Mouse (Mus musculus): ENCODE measurements around the gene Alkbh5. TPM values are rescaled to one million over a fixed set of nuclear protein-coding genes. Genes with fewer than 3 reads are reported as not detected.
A peak's percentile ranks its signal among the peaks of the same experiment; 100 is the strongest.

The Alkbh5 gene
- 34.7 and 34.9 TPM in 2 replicates for polyA plus RNA-seq (2014; fragmentation: Nextera tagmentation; extraction: Ambion mirVana)

- H3K4me3 ChIP-seq (ENCODE audit: low read depth, low read length) = peak within 1 kb of the TSS; percentile 97
- H3K9ac ChIP-seq (ENCODE audit: low read length) = peak within 1 kb of the TSS; percentile 70
- peak within 1 kb of the TSS; percentile 71 for H3K4me2 ChIP-seq (ENCODE audit: low read depth, severe bottlenecking)
- DNase-seq (ENCODE audit: low spot score) (peak; percentile 29), ATAC-seq (ENCODE audit: insufficient number of reproducible peaks, low FRiP score, low TSS enrichment, low read depth) (no peak)
- peak within 1 kb of the TSS; percentile 96 for H3K27ac ChIP-seq (replicated peaks; ENCODE audit: low read depth, low read length)
- no peaks in the 10 kb centered on the region for H3K9me3 ChIP-seq (ENCODE audit: control insufficient read depth, low read length)
- H3K27me3 ChIP-seq (ENCODE audit: control insufficient read depth, insufficient read depth, low read length) = no peaks in the 10 kb centered on the region
- H3K36me3 ChIP-seq (ENCODE audit: control insufficient read depth, insufficient read depth, low read length) = 0 out of 2 replicates have a peak, but pooled peaks cover 2% of the 10 kb centered on the region
- WGBS = 25% methylated on average over 9 of the region's 9 CpGs
- peaks cover 16% of the 10 kb centered on the region for H3K4me1 ChIP-seq (ENCODE audit: control insufficient read depth, insufficient read depth, low read length)
Observed at GRCm38 (mm10) chr11:60536180-60536858, at the start of gene Alkbh5. Alkbh5 (plus strand) TSS chr11:60536381.

GRCm38 (mm10) chr11:60492726-60493125 lies 43.5 kb upstream of the Alkbh5 start:
- DNase-seq (ENCODE audit: low spot score) (no peak), ATAC-seq (ENCODE audit: insufficient number of reproducible peaks, low FRiP score, low TSS enrichment, low read depth) (no peak)
- no peaks in the 10 kb centered on the region for H3K9me3 ChIP-seq (ENCODE audit: control insufficient read depth, low read length)
- H3K36me3 ChIP-seq (ENCODE audit: control insufficient read depth, insufficient read depth, low read length) = no peaks in the 10 kb centered on the region
- H3K4me2 ChIP-seq (ENCODE audit: low read depth, severe bottlenecking) = no peak overlapping the region
- no peak overlapping the region for H3K9ac ChIP-seq (ENCODE audit: low read length)
- H3K27ac ChIP-seq (replicated peaks; ENCODE audit: low read depth, low read length) = no peak overlapping the region
- no peaks in the 10 kb centered on the region for H3K27me3 ChIP-seq (ENCODE audit: control insufficient read depth, insufficient read depth, low read length)
- 86% methylated on average over 5 of the region's 5 CpGs for WGBS
- H3K4me1 ChIP-seq (ENCODE audit: control insufficient read depth, insufficient read depth, low read length) = no peaks in the 10 kb centered on the region
- H3K4me3 ChIP-seq (ENCODE audit: low read depth, low read length) = no peak overlapping the region

DNA sequence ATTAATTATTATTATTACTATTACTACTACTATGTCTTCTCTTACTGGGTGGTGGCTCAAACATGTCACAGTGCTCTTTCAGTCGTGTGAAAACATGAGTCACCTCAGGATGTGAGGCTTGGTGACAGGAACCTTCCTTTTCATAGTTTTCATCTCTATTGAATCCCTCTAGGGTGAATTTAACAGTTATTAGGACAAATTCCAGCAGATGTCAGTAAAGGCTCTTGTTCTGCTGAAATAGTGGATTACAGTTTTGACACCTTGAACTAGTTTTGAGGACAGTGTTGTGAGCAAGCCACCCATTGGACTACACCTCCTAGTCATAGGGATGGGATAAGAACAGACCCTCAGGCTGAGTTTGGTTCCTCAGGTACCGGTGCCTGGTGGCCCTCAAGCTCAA lies 40.5 kb upstream of the Alkbh5 start:
- Histone ChIP-seq H3K9me3 (ENCODE audit: control insufficient read depth, low read length) (no peaks in the 10 kb centered on the region), H3K4me3 (ENCODE audit: low read depth, low read length) (no peak overlapping the region), H3K4me1 (ENCODE audit: control insufficient read depth, insufficient read depth, low read length) (no peaks in the 10 kb centered on the region), H3K27me3 (ENCODE audit: control insufficient read depth, insufficient read depth, low read length) (no peaks in the 10 kb centered on the region), H3K36me3 (ENCODE audit: control insufficient read depth, insufficient read depth, low read length) (no peaks in the 10 kb centered on the region), H3K9ac (ENCODE audit: low read length) (no peak overlapping the region), H3K27ac (replicated peaks; ENCODE audit: low read depth, low read length) (no peak overlapping the region), H3K4me2 (ENCODE audit: low read depth, severe bottlenecking) (no peak overlapping the region)
- ATAC-seq (ENCODE audit: insufficient number of reproducible peaks, low FRiP score, low TSS enrichment, low read depth) = no peak
- no peak for DNase-seq (ENCODE audit: low spot score)
- 69% methylated on average over 2 of the region's 2 CpGs for WGBS

DNA sequence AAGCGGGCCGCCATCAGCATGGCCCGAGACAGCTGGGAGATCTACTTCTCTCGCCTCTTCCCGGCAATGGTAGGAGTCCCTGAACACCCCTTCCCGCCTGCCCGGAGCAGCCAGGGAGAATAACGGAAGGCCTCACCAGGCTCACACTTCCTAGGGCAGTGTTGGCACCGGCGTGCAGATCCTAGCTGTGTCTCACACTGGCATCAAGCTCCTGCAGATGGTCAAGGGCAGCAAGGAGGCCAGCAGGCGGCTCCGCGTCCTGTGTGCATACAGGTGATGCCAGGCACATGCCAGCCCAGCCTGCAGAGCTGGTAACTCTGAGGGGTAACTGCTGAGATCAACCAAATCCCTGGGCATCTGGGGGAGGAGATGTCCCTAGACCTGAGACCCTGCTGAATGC lies 28.9 kb upstream of the Alkbh5 start:
- H3K4me1 ChIP-seq (ENCODE audit: control insufficient read depth, insufficient read depth, low read length) = no peaks in the 10 kb centered on the region
- H3K27me3 ChIP-seq (ENCODE audit: control insufficient read depth, insufficient read depth, low read length) = peaks cover 12% of the 10 kb centered on the region
- ATAC-seq (ENCODE audit: insufficient number of reproducible peaks, low FRiP score, low TSS enrichment, low read depth) (no peak), DNase-seq (ENCODE audit: low spot score) (no peak)
- no peak overlapping the region for H3K4me2 ChIP-seq (ENCODE audit: low read depth, severe bottlenecking)
- WGBS = 83% methylated on average over 13 of the region's 13 CpGs
- no peak overlapping the region for H3K4me3 ChIP-seq (ENCODE audit: low read depth, low read length)
- H3K9ac ChIP-seq (ENCODE audit: low read length) = no peak overlapping the region
- no peak overlapping the region for H3K27ac ChIP-seq (replicated peaks; ENCODE audit: low read depth, low read length)
- H3K9me3 ChIP-seq (ENCODE audit: control insufficient read depth, low read length) = no peaks in the 10 kb centered on the region
- H3K36me3 ChIP-seq (ENCODE audit: control insufficient read depth, insufficient read depth, low read length) = no peaks in the 10 kb centered on the region

GRCm38 (mm10) chr11:60508950-60509349 lies 27.2 kb upstream of the Alkbh5 start:
- H3K27me3 ChIP-seq (ENCODE audit: control insufficient read depth, insufficient read depth, low read length) = peaks cover 12% of the 10 kb centered on the region
- H3K27ac ChIP-seq (replicated peaks; ENCODE audit: low read depth, low read length) = no peak overlapping the region
- H3K36me3 ChIP-seq (ENCODE audit: control insufficient read depth, insufficient read depth, low read length) = no peaks in the 10 kb centered on the region
- peak overlapping the region; percentile 41 for H3K4me2 ChIP-seq (ENCODE audit: low read depth, severe bottlenecking)
- DNase-seq (ENCODE audit: low spot score) (peak; percentile 42), ATAC-seq (ENCODE audit: insufficient number of reproducible peaks, low FRiP score, low TSS enrichment, low read depth) (peak; percentile 23; the same call in 1 of the 2 replicates)
- no peaks in the 10 kb centered on the region for H3K4me1 ChIP-seq (ENCODE audit: control insufficient read depth, insufficient read depth, low read length)
- peak overlapping the region; percentile 31 for H3K4me3 ChIP-seq (ENCODE audit: low read depth, low read length)
- H3K9ac ChIP-seq (ENCODE audit: low read length) = peak overlapping the region; percentile 22; the same call in 1 of the 2 replicates
- no peaks in the 10 kb centered on the region for H3K9me3 ChIP-seq (ENCODE audit: control insufficient read depth, low read length)
- WGBS = 7% methylated on average over 11 of the region's 11 CpGs

- H3K9ac ChIP-seq (ENCODE audit: low read length) = peak overlapping the region; percentile 18
- H3K4me1 ChIP-seq (ENCODE audit: control insufficient read depth, insufficient read depth, low read length) = no peaks in the 10 kb centered on the region
- ATAC-seq (ENCODE audit: insufficient number of reproducible peaks, low FRiP score, low TSS enrichment, low read depth) (peak; percentile 65; the same call in 1 of the 2 replicates), DNase-seq (ENCODE audit: low spot score) (peak; percentile 65)
- no peaks in the 10 kb centered on the region for H3K36me3 ChIP-seq (ENCODE audit: control insufficient read depth, insufficient read depth, low read length)
- H3K27ac ChIP-seq (replicated peaks; ENCODE audit: low read depth, low read length) = no peak overlapping the region
- H3K9me3 ChIP-seq (ENCODE audit: control insufficient read depth, low read length) = no peaks in the 10 kb centered on the region
- peaks cover 12% of the 10 kb centered on the region for H3K27me3 ChIP-seq (ENCODE audit: control insufficient read depth, insufficient read depth, low read length)
- peak overlapping the region; percentile 31 for H3K4me3 ChIP-seq (ENCODE audit: low read depth, low read length)
- 0% methylated on average over 25 of the region's 25 CpGs for WGBS
- H3K4me2 ChIP-seq (ENCODE audit: low read depth, severe bottlenecking) = peak overlapping the region; percentile 41
Observed at GRCm38 (mm10) chr11:60509500-60509899, 26.7 kb upstream of the Alkbh5 start.

GRCm38 (mm10) chr11:60511893-60512292 lies 24.3 kb upstream of the Alkbh5 start:
- Histone ChIP-seq H3K9me3 (ENCODE audit: control insufficient read depth, low read length) (no peaks in the 10 kb centered on the region), H3K4me3 (ENCODE audit: low read depth, low read length) (no peak overlapping the region), H3K9ac (ENCODE audit: low read length) (no peak overlapping the region), H3K36me3 (ENCODE audit: control insufficient read depth, insufficient read depth, low read length) (no peaks in the 10 kb centered on the region), H3K27ac (replicated peaks; ENCODE audit: low read depth, low read length) (no peak overlapping the region), H3K4me2 (ENCODE audit: low read depth, severe bottlenecking) (no peak overlapping the region), H3K4me1 (ENCODE audit: control insufficient read depth, insufficient read depth, low read length) (no peaks in the 10 kb centered on the region), H3K27me3 (ENCODE audit: control insufficient read depth, insufficient read depth, low read length) (peaks cover 12% of the 10 kb centered on the region)
- 75% methylated on average over 1 of the region's 1 CpGs for WGBS
- DNase-seq (ENCODE audit: low spot score) = no peak
- no peak for ATAC-seq (ENCODE audit: insufficient number of reproducible peaks, low FRiP score, low TSS enrichment, low read depth)

- Histone ChIP-seq H3K4me2 (ENCODE audit: low read depth, severe bottlenecking) (no peak overlapping the region), H3K9ac (ENCODE audit: low read length) (no peak overlapping the region), H3K27me3 (ENCODE audit: control insufficient read depth, insufficient read depth, low read length) (peaks cover 12% of the 10 kb centered on the region), H3K36me3 (ENCODE audit: control insufficient read depth, insufficient read depth, low read length) (no peaks in the 10 kb centered on the region), H3K9me3 (ENCODE audit: control insufficient read depth, low read length) (no peaks in the 10 kb centered on the region), H3K4me1 (ENCODE audit: control insufficient read depth, insufficient read depth, low read length) (no peaks in the 10 kb centered on the region), H3K4me3 (ENCODE audit: low read depth, low read length) (no peak overlapping the region), H3K27ac (replicated peaks; ENCODE audit: low read depth, low read length) (no peak overlapping the region)
- WGBS = 80% methylated on average over 2 of the region's 2 CpGs
- ATAC-seq (ENCODE audit: insufficient number of reproducible peaks, low FRiP score, low TSS enrichment, low read depth) (no peak), DNase-seq (ENCODE audit: low spot score) (no peak)
Observed at GRCm38 (mm10) chr11:60512520-60512919, 23.7 kb upstream of the Alkbh5 start.
